Mouse (Mus musculus) lung, postnatal 4 days (tissue): ENCODE measurements around the gene Limk2.

Experiments
- DNase-seq, 2 experiments: peaks; one replicate each; pipeline ENCODE4 v3.0.0; 2021

Limk2 gene

GRCm38 (mm10) chr11:3370162-3370561 lies 38.8 kb downstream of the Limk2 start:
- no peak for DNase-seq

- no peak for DNase-seq
Measured at GRCm38 (mm10) chr11:3369449-3369848, 39.5 kb downstream of the Limk2 start.

GRCm38 (mm10) chr11:3368983-3369382 lies 40.0 kb downstream of the Limk2 start:
- DNase-seq: peak; percentile 41 to 52

GRCm38 (mm10) chr11:3366411-3366810 lies 42.6 kb downstream of the Limk2 start:
- no peak for DNase-seq

GRCm38 (mm10) chr11:3362854-3363253 lies 46.1 kb downstream of the Limk2 start:
- DNase-seq: no peak

GRCm38 (mm10) chr11:3352990-3353585 lies 55.9 kb downstream of the Limk2 start:
- DNase-seq: no peak

- DNase-seq: no peak
Measured at GRCm38 (mm10) chr11:3352131-3352530, 56.9 kb downstream of the Limk2 start.

- no peak for DNase-seq
Measured at GRCm38 (mm10) chr11:3349343-3349695, 59.7 kb downstream of the Limk2 start.

- peak; percentile 60 to 71 for DNase-seq
Measured at GRCm38 (mm10) chr11:3348576-3349342, 60.2 kb downstream of the Limk2 start.

- no peak for DNase-seq
Measured at GRCm38 (mm10) chr11:3347835-3348195, 61.2 kb downstream of the Limk2 start.

GRCm38 (mm10) chr11:3347091-3347834 lies 61.7 kb downstream of the Limk2 start:
- peak; percentile 79 to 90 for DNase-seq

GRCm38 (mm10) chr11:3346351-3346750 lies 62.6 kb downstream of the Limk2 start:
- no peak for DNase-seq

- no peak for DNase-seq
Measured at GRCm38 (mm10) chr11:3344916-3345315, 64.1 kb downstream of the Limk2 start.

GRCm38 (mm10) chr11:3341476-3341875 lies 67.5 kb downstream of the Limk2 start:
- no peak for DNase-seq

- no peak for DNase-seq
Measured at GRCm38 (mm10) chr11:3337961-3338360, 71.0 kb downstream of the Limk2 start.

- DNase-seq: peak in 1 of 2 experiments; percentile 55
Measured at GRCm38 (mm10) chr11:3337173-3337955, 71.6 kb downstream of the Limk2 start.

- DNase-seq: no peak
Measured at GRCm38 (mm10) chr11:3336602-3337001, 72.4 kb downstream of the Limk2 start.

- no peak for DNase-seq
Measured at GRCm38 (mm10) chr11:3335651-3336216, 73.3 kb downstream of the Limk2 start.

- DNase-seq: no peak
Measured at GRCm38 (mm10) chr11:3334711-3335316, 74.2 kb downstream of the Limk2 start.

GRCm38 (mm10) chr11:3334141-3334710 lies 74.8 kb downstream of the Limk2 start:
- no peak for DNase-seq

GRCm38 (mm10) chr11:3333111-3333695 lies 75.8 kb downstream of the Limk2 start:
- no peak for DNase-seq
